Mouse (Mus musculus): ENCODE results near the gene Rnaseh2a. TPM values are rescaled to one million over a fixed set of nuclear protein-coding genes. Genes with fewer than 3 reads are reported as not detected.
A peak's percentile ranks its signal among the peaks of the same experiment; 100 is the strongest.

Gene Rnaseh2a
- total RNA-seq, 2 experiments from 2014 or later, result 22.6 to 28.4 TPM

GRCm38 (mm10) chr8:84973079-84973478 is 3.5 kb upstream of the Rnaseh2a start:
- no peak for DNase-seq
- intact Hi-C loops (cut with DNase I; ENCODE audit: low total_unique reads), result no loop called here

- DNase-seq, result no peak
- intact Hi-C loops (cut with DNase I; ENCODE audit: low total_unique reads), result no loop called here
Measured at GRCm38 (mm10) chr8:84970913-84971312, 1.3 kb upstream of the Rnaseh2a start.

- intact Hi-C loops (cut with DNase I; ENCODE audit: low total_unique reads), result no loop called here
- DNase-seq, result no peak
Measured at GRCm38 (mm10) chr8:84970135-84970790, 696 bp upstream of the Rnaseh2a start.

GRCm38 (mm10) chr8:84968650-84969049 is 917 bp downstream of the Rnaseh2a start:
- no peak for DNase-seq
- intact Hi-C loops (cut with DNase I; ENCODE audit: low total_unique reads), result no loop called here

- DNase-seq, result no peak
- intact Hi-C loops (cut with DNase I; ENCODE audit: low total_unique reads), result no loop called here
Measured at GRCm38 (mm10) chr8:84967532-84968304, 1.8 kb downstream of the Rnaseh2a start.

GRCm38 (mm10) chr8:84966603-84967002 is 3.0 kb downstream of the Rnaseh2a start:
- intact Hi-C loops (cut with DNase I; ENCODE audit: low total_unique reads), result no loop called here
- DNase-seq, result no peak

GRCm38 (mm10) chr8:84965731-84966291 is 3.8 kb downstream of the Rnaseh2a start:
- intact Hi-C loops (cut with DNase I; ENCODE audit: low total_unique reads), result no loop called here
- peak; percentile 91 for DNase-seq

- DNase-seq, result no peak
- intact Hi-C loops (cut with DNase I; ENCODE audit: low total_unique reads), result no loop called here
Measured at GRCm38 (mm10) chr8:84963952-84964351, 5.6 kb downstream of the Rnaseh2a start.

- no peak for DNase-seq
- intact Hi-C loops (cut with DNase I; ENCODE audit: low total_unique reads), result no loop called here
Measured at GRCm38 (mm10) chr8:84959811-84960210, 9.8 kb downstream of the Rnaseh2a start.

- DNase-seq, result no peak
Measured at GRCm38 (mm10) chr8:84956768-84957167, 12.8 kb downstream of the Rnaseh2a start.

GRCm38 (mm10) chr8:84952612-84953255 is 16.8 kb downstream of the Rnaseh2a start:
- intact Hi-C loops (cut with DNase I; ENCODE audit: low total_unique reads), result no loop called here
- DNase-seq, result peak; percentile 45

More at GRCm38 (mm10) chr8:84956768-84957167, 12.8 kb downstream of the Rnaseh2a start:
- intact Hi-C loops (cut with DNase I; ENCODE audit: low total_unique reads), result no loop called here

GRCm38 (mm10) chr8:84949753-84950152 is 19.8 kb downstream of the Rnaseh2a start:
- intact Hi-C loops (cut with DNase I; ENCODE audit: low total_unique reads), result no loop called here
- no peak for DNase-seq

- no peak for DNase-seq
- intact Hi-C loops (cut with DNase I; ENCODE audit: low total_unique reads), result no loop called here
Measured at GRCm38 (mm10) chr8:84947241-84947545, 22.4 kb downstream of the Rnaseh2a start.

- intact Hi-C loops (cut with DNase I; ENCODE audit: low total_unique reads), result no loop called here
- no peak for DNase-seq
Measured at GRCm38 (mm10) chr8:84946528-84947240, 22.9 kb downstream of the Rnaseh2a start, which contains the start of gene Rtbdn. Rtbdn (plus strand) TSS chr8:84946991.

GRCm38 (mm10) chr8:84945633-84946527 is 23.7 kb downstream of the Rnaseh2a start:
- intact Hi-C loops (cut with DNase I; ENCODE audit: low total_unique reads), result no loop called here
- no peak for DNase-seq

- intact Hi-C loops (cut with DNase I; ENCODE audit: low total_unique reads), result no loop called here
- DNase-seq, result no peak
Measured at GRCm38 (mm10) chr8:84945235-84945632, 24.3 kb downstream of the Rnaseh2a start.

GRCm38 (mm10) chr8:84944478-84945160 is 24.9 kb downstream of the Rnaseh2a start:
- DNase-seq, result no peak
- intact Hi-C loops (cut with DNase I; ENCODE audit: low total_unique reads), result no loop called here

- intact Hi-C loops (cut with DNase I; ENCODE audit: low total_unique reads), result no loop called here
- no peak for DNase-seq
Measured at GRCm38 (mm10) chr8:84943699-84944098, 25.9 kb downstream of the Rnaseh2a start.

Measured in gastrocnemius, postnatal 14 days (tissue).